Mouse (Mus musculus) limb, embryonic 12.5 days (tissue): ENCODE data around the gene Ampd2. TPM values are rescaled to one million over a fixed set of nuclear protein-coding genes. Genes with fewer than 3 reads are reported as not detected.

Source experiments
- ATAC-seq: fragments of 200-750 bp; cut with Nextera tagmentation; 2 replicates; pipeline ENCODE4 v1.8.0; 2017; ENCODE audit warnings: low read depth, moderate TSS enrichment; ENCODE audit not compliant: insufficient number of reproducible peaks, insufficient read depth, low FRiP score, low TSS enrichment
- H3K27ac ChIP-seq: fragments of 300-500 bp; sonication (generic); 2 replicates; pipeline ENCODE4 v1.5.1; 2016; ENCODE audit warnings: mild to moderate bottlenecking, moderate library complexity
- H3K27me3 ChIP-seq: fragments of 300-500 bp; sonication (generic); 2 replicates; pipeline ENCODE4 v1.6.1; 2016; ENCODE audit warnings: mild to moderate bottlenecking, moderate library complexity
- H3K36me3 ChIP-seq: fragments of 300-500 bp; sonication (generic); 2 replicates; pipeline ENCODE4 v1.6.1; 2016; ENCODE audit warnings: mild to moderate bottlenecking, moderate library complexity
- H3K4me1 ChIP-seq: fragments of 300-500 bp; sonication (generic); replicated peaks from 2 replicates; pipeline ENCODE4 v1.6.1; 2016
- H3K4me2 ChIP-seq: fragments of 300-500 bp; sonication (generic); 2 replicates; pipeline ENCODE4 v1.6.1; 2016; ENCODE audit warnings: mild to moderate bottlenecking, moderate library complexity
- H3K4me3 ChIP-seq: fragments of 300-500 bp; sonication (generic); replicated peaks from 2 replicates; pipeline ENCODE4 v1.5.1; 2016; ENCODE audit warnings: mild to moderate bottlenecking
- H3K9ac ChIP-seq: fragments of 300-500 bp; sonication (generic); replicated peaks from 2 replicates; pipeline ENCODE4 v1.6.1; 2016; ENCODE audit warnings: mild to moderate bottlenecking, moderate library complexity
- H3K9me3 ChIP-seq: fragments of 300-500 bp; sonication (generic); 2 replicates; pipeline ENCODE4 v1.6.1; 2016; ENCODE audit warnings: mild to moderate bottlenecking, moderate library complexity
- WGBS: fragments of 180-500 bp; shearing (Covaris S2); methylation state at CpG from one replicate; pipeline ENCODE4 v1.1.7; 2016; 5-methylcytosine and 5-hydroxymethylcytosine counted together
- polyA plus RNA-seq: library from polyadenylated mRNA; unstranded; fragments of >200 nt; fragmentation: Nextera tagmentation; extraction: Ambion mirVana; gene quantifications from 2 replicates; pipeline ENCODE4 v1.2.1, GENCODE M21; 2016

Gene Ampd2
- polyA plus RNA-seq, 1 experiment from 2014 or later: 51.7 TPM

GRCm38 (mm10) chr3:108094976-108095760 lies 8.7 kb upstream of the Ampd2 start:
- Histone ChIP-seq H3K27me3 (no peaks in the 10 kb centered on the region), H3K27ac (no peak overlapping the region), H3K4me1 (no peaks in the 10 kb centered on the region), H3K9me3 (no peaks in the 10 kb centered on the region), H3K4me2 (no peak overlapping the region), H3K4me3 (no peak overlapping the region), H3K36me3 (no peaks in the 10 kb centered on the region), H3K9ac (no peak overlapping the region)
- no peak for ATAC-seq
- 91% methylated on average over 12 of the region's 12 CpGs for WGBS

- no peak overlapping the region for H3K9ac ChIP-seq
- no peaks in the 10 kb centered on the region for H3K27me3 ChIP-seq
- H3K9me3 ChIP-seq: no peaks in the 10 kb centered on the region
- WGBS: 90% methylated on average over 1 of the region's 1 CpGs
- no peak overlapping the region for H3K27ac ChIP-seq
- no peaks in the 10 kb centered on the region for H3K36me3 ChIP-seq
- no peak overlapping the region for H3K4me3 ChIP-seq
- H3K4me1 ChIP-seq: peaks cover 3% of the 10 kb centered on the region
- no peak overlapping the region for H3K4me2 ChIP-seq
- ATAC-seq: no peak
These were observed 7.7 kb upstream of the Ampd2 start for GRCm38 (mm10) chr3:108094146-108094545.

GRCm38 (mm10) chr3:108093306-108093705 lies 6.9 kb upstream of the Ampd2 start:
- Histone ChIP-seq H3K4me1 (peaks cover 10% of the 10 kb centered on the region), H3K27me3 (no peaks in the 10 kb centered on the region), H3K9ac (no peak overlapping the region), H3K27ac (no peak overlapping the region), H3K9me3 (no peaks in the 10 kb centered on the region), H3K36me3 (no peaks in the 10 kb centered on the region), H3K4me2 (no peak overlapping the region), H3K4me3 (no peak overlapping the region)
- ATAC-seq: no peak
- 68% methylated on average over 6 of the region's 6 CpGs for WGBS

GRCm38 (mm10) chr3:108092536-108093115 lies 6.2 kb upstream of the Ampd2 start, which contains the start of gene Gnat2:
Gene Gnat2, plus strand, starts transcription at chr3:108092789.
- H3K4me2 ChIP-seq: no peak within 1 kb of the TSS
- no peaks in the 10 kb centered on the region for H3K36me3 ChIP-seq
- H3K4me1 ChIP-seq: peaks cover 12% of the 10 kb centered on the region
- H3K9me3 ChIP-seq: no peaks in the 10 kb centered on the region
- H3K27me3 ChIP-seq: no peaks in the 10 kb centered on the region
- no peak within 1 kb of the TSS for H3K4me3 ChIP-seq
- no peak for ATAC-seq
- 77% methylated on average over 15 of the region's 15 CpGs for WGBS
- no peak within 1 kb of the TSS for H3K27ac ChIP-seq
- no peak within 1 kb of the TSS for H3K9ac ChIP-seq

GRCm38 (mm10) chr3:108092030-108092429 lies 5.6 kb upstream of the Ampd2 start:
- no peak overlapping the region for H3K9ac ChIP-seq
- H3K9me3 ChIP-seq: no peaks in the 10 kb centered on the region
- H3K4me1 ChIP-seq: peaks cover 18% of the 10 kb centered on the region
- no peak overlapping the region for H3K4me3 ChIP-seq
- no peak overlapping the region for H3K27ac ChIP-seq
- no peak overlapping the region for H3K4me2 ChIP-seq
- WGBS: 76% methylated on average over 6 of the region's 6 CpGs
- no peaks in the 10 kb centered on the region for H3K27me3 ChIP-seq
- ATAC-seq: no peak
- no peaks in the 10 kb centered on the region for H3K36me3 ChIP-seq

- Histone ChIP-seq H3K4me3 (no peak overlapping the region), H3K4me1 (peaks cover 22% of the 10 kb centered on the region), H3K9ac (no peak overlapping the region), H3K27me3 (no peaks in the 10 kb centered on the region), H3K9me3 (no peaks in the 10 kb centered on the region), H3K27ac (no peak overlapping the region), H3K36me3 (no peaks in the 10 kb centered on the region), H3K4me2 (no peak overlapping the region)
- 70% methylated on average over 2 of the region's 2 CpGs for whole genome bisulfite sequencing
- ATAC-seq: no peak
These were observed 4.1 kb upstream of the Ampd2 start for GRCm38 (mm10) chr3:108090561-108090960.

- Histone ChIP-seq H3K4me1 (peaks cover 22% of the 10 kb centered on the region), H3K9me3 (no peaks in the 10 kb centered on the region), H3K9ac (no peak overlapping the region), H3K36me3 (no peaks in the 10 kb centered on the region), H3K4me2 (no peak overlapping the region), H3K27me3 (no peaks in the 10 kb centered on the region), H3K4me3 (no peak overlapping the region), H3K27ac (no peak overlapping the region)
- no peak for ATAC-seq
- WGBS: 30% methylated on average over 2 of the region's 2 CpGs
These were observed 3.5 kb upstream of the Ampd2 start for GRCm38 (mm10) chr3:108089916-108090315.

- no peak for ATAC-seq
- Histone ChIP-seq H3K4me1 (peaks cover 32% of the 10 kb centered on the region), H3K4me2 (no peak overlapping the region), H3K27me3 (no peaks in the 10 kb centered on the region), H3K27ac (no peak overlapping the region), H3K9ac (no peak overlapping the region), H3K9me3 (no peaks in the 10 kb centered on the region), H3K4me3 (no peak overlapping the region), H3K36me3 (no peaks in the 10 kb centered on the region)
- 46% methylated on average over 5 of the region's 5 CpGs for WGBS
These were observed 2.5 kb upstream of the Ampd2 start for GRCm38 (mm10) chr3:108088842-108089380.

GRCm38 (mm10) chr3:108087329-108087728 lies 878 bp upstream of the Ampd2 start:
- WGBS: 76% methylated on average over 3 of the region's 3 CpGs
- Histone ChIP-seq H3K27ac (no peak overlapping the region), H3K4me2 (peak overlapping the region; percentile 99), H3K9me3 (no peaks in the 10 kb centered on the region), H3K4me1 (peaks cover 48% of the 10 kb centered on the region), H3K27me3 (no peaks in the 10 kb centered on the region), H3K9ac (no peak overlapping the region), H3K4me3 (0 out of 2 replicates have a peak overlapping the region, but pooled peaks have one; percentile 68), H3K36me3 (no peaks in the 10 kb centered on the region)
- ATAC-seq: no peak

- under 1% methylated on average over 31 of the region's 31 CpGs for WGBS
- Histone ChIP-seq H3K36me3 (no peaks in the 10 kb centered on the region), H3K4me3 (peak overlapping the region; percentile 68), H3K27ac (peak overlapping the region; percentile 88), H3K27me3 (no peaks in the 10 kb centered on the region), H3K9ac (peak overlapping the region; percentile 76), H3K9me3 (no peaks in the 10 kb centered on the region), H3K4me2 (peak overlapping the region; percentile 99), H3K4me1 (peaks cover 62% of the 10 kb centered on the region)
- ATAC-seq: peak; percentile 28
These were observed 556 bp downstream of the Ampd2 start for GRCm38 (mm10) chr3:108085721-108086469.

- peak; percentile 83 for ATAC-seq
- peak overlapping the region; percentile 99 for H3K4me2 ChIP-seq
- H3K27ac ChIP-seq: peak overlapping the region; percentile 88
- peaks cover 5% of the 10 kb centered on the region for H3K36me3 ChIP-seq
- peak overlapping the region; percentile 76 for H3K9ac ChIP-seq
- no peaks in the 10 kb centered on the region for H3K9me3 ChIP-seq
- no peaks in the 10 kb centered on the region for H3K27me3 ChIP-seq
- WGBS: 0% methylated on average over 14 of the region's 14 CpGs
- H3K4me3 ChIP-seq: peak overlapping the region; percentile 68
- H3K4me1 ChIP-seq: peaks cover 62% of the 10 kb centered on the region
These were observed 1.1 kb downstream of the Ampd2 start for GRCm38 (mm10) chr3:108085281-108085720.
